Mouse (Mus musculus) mature B cell (primary cell): ENCODE data around the gene Mvb12a.

Experiments
- in situ Hi-C: fragments of 300-500 bp; cut with MboI; formaldehyde crosslinking; loops from 2 replicates; pipeline ENCODE4 v1.14.3; 2019

The Mvb12a gene

DNA sequence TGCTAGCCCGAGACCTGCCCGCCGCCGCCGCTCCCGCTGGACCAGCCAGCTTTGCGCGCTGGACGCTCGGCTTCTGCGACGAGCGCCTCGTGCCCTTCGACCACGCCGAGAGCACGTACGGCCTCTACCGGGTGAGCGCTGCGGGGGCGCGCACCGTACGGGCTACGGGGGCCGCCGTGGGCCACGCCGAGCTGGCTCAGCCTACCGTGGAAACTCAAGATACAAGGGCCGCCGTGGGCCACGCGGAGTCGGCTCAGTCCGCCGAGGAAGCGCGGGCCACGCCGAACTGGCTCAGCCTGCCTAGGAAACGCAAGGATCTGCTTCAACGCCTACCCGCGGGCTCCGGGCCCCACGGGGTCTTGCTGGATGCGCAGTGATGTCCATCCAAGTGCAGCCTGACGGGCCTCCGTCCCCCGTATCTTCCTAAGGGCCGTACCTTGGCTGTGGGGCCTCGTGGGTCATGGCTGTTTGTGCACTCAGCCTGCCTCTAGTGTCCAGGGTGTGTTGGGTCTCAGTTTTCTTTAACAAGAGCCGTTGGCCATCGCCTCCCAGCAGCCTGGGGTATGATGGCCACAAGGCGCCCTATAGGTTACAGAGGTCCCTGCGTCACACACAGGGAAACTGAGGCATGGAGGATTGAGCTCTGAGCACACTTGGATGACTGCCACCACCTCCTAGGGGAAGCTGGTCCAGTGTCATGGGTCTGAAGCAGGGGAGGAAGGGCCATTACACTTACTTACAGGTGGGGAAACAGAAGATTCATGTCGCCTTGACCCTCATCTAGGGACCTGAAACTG lies 49.9 kb downstream of the Mvb12a start:
- in situ Hi-C loops = no loop called here

DNA sequence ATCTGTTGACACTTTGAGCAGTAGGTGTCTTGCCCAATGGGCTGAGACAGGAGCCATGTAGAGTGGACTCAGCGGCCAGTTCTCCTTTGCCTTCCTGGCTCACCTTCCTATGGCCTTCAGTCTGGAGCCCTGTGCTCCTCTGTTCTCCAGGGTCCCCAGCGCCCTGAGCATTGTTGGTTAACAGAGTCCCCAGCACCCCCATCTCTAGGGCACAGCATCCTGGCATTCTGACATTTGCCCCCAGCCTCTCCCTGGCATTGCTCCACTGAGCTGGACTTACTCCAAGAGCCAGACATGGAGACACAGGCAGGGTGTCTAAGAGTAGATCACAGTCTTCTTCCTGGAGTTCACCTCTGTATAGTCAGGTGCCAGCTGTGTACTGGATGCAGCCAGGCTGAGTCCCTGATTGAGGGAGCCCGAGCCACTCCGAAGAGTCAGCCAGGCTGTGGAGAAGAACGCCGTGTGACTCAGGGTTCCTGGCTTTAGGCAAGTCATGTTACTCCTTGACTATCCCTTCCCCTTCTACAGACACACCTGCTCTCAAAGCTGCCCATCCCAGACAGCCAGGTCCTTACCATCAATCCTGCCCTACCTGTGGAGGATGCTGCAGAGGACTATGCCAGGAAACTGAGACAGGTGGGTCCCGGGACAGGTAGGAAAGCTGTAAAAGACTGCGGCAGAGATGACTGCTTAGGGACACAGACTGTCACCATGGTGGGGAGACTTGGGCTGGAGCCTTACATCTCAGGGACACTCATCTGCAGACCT lies 51.0 kb downstream of the Mvb12a start:
- in situ Hi-C loops = no loop called here

DNA sequence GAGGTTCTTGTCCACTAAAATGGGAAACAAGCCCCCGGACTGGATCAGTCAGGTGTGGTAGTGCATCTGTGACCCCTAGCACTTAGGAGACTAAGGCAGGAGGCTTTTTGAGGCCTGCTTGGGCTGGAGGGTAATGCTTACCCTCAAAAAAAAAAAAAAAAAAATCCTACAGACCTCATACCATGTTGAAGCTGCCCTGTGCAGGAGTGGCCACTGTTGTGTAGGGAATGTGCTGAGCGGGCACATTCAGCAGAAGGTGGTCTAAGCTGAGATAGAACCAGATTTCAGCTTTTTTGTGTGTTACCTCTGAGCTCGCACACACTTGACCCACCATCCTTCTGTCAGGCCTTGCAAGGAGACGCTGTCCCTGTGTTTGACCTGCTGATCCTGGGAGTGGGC lies 51.6 kb downstream of the Mvb12a start:
- in situ Hi-C loops = no loop called here

DNA sequence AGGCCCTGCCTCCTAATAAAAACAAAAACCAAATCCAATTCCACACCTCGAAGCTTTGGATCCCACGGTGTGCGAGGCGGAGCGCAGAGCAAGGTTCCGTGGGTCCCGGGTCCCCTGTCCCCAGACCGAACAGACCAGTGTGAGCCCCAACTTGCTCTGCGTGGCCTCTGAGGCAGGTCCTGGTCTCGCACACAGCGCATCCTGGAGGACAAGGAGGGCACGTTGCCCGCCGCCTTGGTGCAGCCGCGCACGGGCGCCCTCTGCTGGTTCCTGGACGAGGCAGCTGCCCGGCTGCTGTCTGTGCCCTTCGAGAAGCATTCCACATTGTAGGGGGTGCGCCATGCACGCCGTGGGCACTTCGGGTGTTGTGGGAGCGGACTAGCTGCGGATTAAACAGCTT lies 53.1 kb downstream of the Mvb12a start:
- in situ Hi-C loops = no loop called here

DNA sequence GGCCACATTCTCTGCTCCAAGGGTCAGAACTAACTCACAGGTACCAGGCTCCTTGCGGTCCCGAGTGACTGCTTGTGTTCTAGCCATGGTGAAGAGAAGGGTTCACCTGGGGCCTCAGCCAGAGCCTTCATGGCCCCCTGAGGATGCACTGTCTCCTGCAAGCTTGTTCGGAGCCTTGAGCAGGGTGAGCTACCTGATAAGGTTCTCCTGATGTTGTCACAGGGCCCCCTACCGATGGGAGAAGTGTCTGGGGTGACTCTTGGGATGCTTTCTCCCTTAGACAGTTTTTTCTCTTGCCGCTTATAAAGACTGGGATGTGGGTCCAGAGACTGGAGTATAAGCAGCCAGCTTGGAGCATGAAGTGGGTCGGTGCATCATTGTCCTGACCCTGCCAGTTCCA lies 53.7 kb downstream of the Mvb12a start:
- in situ Hi-C loops = no loop called here

DNA sequence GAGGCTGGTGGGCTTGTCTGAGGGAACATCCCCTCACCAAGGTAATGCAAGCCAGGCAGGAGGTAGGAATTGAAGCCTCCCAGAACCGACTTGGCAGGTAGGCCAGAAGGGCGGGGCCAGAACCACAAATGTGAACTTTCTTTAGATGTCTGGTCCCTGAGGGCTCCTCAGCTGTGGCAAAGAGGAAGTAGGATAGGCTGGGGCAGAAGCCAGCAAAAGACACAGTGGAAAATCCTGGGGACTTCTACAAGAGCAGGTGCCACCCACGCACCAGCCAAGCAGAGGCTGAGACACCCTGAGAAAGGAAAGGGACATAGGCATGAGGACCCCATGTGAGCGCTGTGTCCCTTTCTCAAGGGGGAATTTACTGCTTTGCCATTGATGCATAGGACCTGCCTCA lies 54.1 kb downstream of the Mvb12a start:
- in situ Hi-C loops = no loop called here

DNA sequence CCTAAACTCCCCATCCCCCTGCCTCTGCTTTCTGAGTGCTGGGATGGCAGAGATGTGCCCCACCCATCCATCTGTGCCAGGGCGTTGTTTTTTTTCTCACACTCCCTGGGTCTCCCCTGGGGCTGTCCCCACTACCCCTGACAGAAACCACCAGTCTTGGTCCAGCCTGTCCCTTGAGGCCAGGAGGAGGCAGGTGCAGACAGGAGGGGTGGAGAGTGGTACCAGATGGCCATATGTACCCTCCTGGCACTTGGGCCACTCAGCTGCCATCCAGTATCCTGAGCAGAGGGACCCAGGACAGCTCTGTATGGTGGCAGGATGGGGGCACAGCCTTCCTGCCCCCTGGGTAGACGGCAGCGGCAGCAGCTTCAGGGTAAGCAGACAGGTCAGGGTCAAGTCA lies 54.7 kb downstream of the Mvb12a start, which contains the start of gene Fam129c:
TSS of gene Fam129c (plus strand) at position 198 of the 400 bp plus-strand sequence.
- in situ Hi-C loops = no loop called here
